Mouse (Mus musculus): ENCODE measurements at regions not wholly inside any gene's neighbourhood (a gene's known extent, or its start where the extent isn't known, plus 50 kb on each side); places are given as distances from the start of the nearest gene placed in this dataset.

DNA sequence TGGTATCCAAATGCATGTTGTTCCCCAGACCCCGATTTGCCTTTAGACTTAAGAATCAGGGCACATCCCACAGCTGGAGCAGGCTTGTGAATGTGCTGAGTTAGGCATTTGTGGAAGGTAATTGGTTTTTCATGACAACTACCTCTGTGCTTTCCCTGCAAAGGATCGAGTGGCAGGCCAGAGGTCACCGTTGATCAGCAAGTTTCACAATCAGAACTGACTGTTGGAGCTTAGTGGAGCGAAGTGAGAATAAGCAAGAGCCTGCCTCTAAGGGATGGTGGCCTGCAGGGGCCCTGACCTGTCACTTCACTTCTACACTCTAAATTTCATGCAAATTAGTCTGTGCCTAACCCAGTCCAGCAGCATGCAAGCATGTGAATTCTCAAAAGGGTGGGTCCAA, 270.7 kb downstream of the Ins1 start:
- DNase-seq, result no peak

- no peak for DNase-seq
Observed at GRCm38 (mm10) chr19:52525509-52525908, 261.4 kb downstream of the Ins1 start.

GRCm38 (mm10) chr19:52503331-52503730, 239.2 kb downstream of the Ins1 start:
- no peak for DNase-seq

Data from lung, postnatal 14 days (tissue).